Mouse (Mus musculus) thymus, postnatal 14 days (tissue): ENCODE measurements at regions not wholly inside any gene's neighbourhood (a gene's known extent, or its start where the extent isn't known, plus 50 kb on each side); places are given as distances from the start of the nearest gene placed in this dataset.

Experiments
- DNase-seq: peaks from one replicate; pipeline ENCODE4 v3.0.0; 2021

- DNase-seq = no peak
Measured at GRCm38 (mm10) chr11:114611690-114612089, 56.6 kb upstream of the Rpl38 start.

- no peak for DNase-seq
Measured at GRCm38 (mm10) chr11:114608009-114608408, 60.3 kb upstream of the Rpl38 start.

GRCm38 (mm10) chr11:114603108-114603507 is 65.2 kb upstream of the Rpl38 start:
- no peak for DNase-seq

GRCm38 (mm10) chr11:114597225-114597624 is 71.1 kb upstream of the Rpl38 start:
- no peak for DNase-seq

- no peak for DNase-seq
Measured at GRCm38 (mm10) chr11:114592961-114593360, 75.4 kb upstream of the Rpl38 start.

GRCm38 (mm10) chr11:114588554-114588953 is 79.8 kb upstream of the Rpl38 start:
- no peak for DNase-seq

- DNase-seq = no peak
Measured at GRCm38 (mm10) chr11:114587986-114588385, 80.3 kb upstream of the Rpl38 start.

GRCm38 (mm10) chr11:114586400-114586799 is 81.9 kb upstream of the Rpl38 start:
- no peak for DNase-seq

- no peak for DNase-seq
Measured at GRCm38 (mm10) chr11:114584804-114585203, 83.5 kb upstream of the Rpl38 start.

- DNase-seq = no peak
Measured at GRCm38 (mm10) chr11:114584146-114584545, 84.2 kb upstream of the Rpl38 start.

GRCm38 (mm10) chr11:114579986-114580385 is 88.3 kb upstream of the Rpl38 start:
- DNase-seq = no peak

GRCm38 (mm10) chr11:114578551-114578950 is 89.8 kb upstream of the Rpl38 start:
- no peak for DNase-seq

- DNase-seq = peak; percentile 59
Measured at GRCm38 (mm10) chr11:114576803-114577202, 91.5 kb upstream of the Rpl38 start.

GRCm38 (mm10) chr11:114571144-114571869 is 97.0 kb upstream of the Rpl38 start:
- no peak for DNase-seq

GRCm38 (mm10) chr11:114570076-114570475 is 98.2 kb upstream of the Rpl38 start:
- DNase-seq = no peak

GRCm38 (mm10) chr11:114567814-114568800 is 100.2 kb upstream of the Rpl38 start:
- DNase-seq = no peak

GRCm38 (mm10) chr11:114567045-114567780 is 101.1 kb upstream of the Rpl38 start:
- DNase-seq = no peak

GRCm38 (mm10) chr11:114564949-114565348 is 103.4 kb upstream of the Rpl38 start:
- DNase-seq = no peak

- DNase-seq = no peak
Measured at GRCm38 (mm10) chr11:114563172-114563571, 105.2 kb upstream of the Rpl38 start.

GRCm38 (mm10) chr11:114554576-114554975 is 113.7 kb upstream of the Rpl38 start:
- DNase-seq = peak; percentile 64

GRCm38 (mm10) chr11:114553992-114554391 is 114.3 kb upstream of the Rpl38 start:
- peak; percentile 86 for DNase-seq

GRCm38 (mm10) chr11:114552176-114552575 is 116.1 kb upstream of the Rpl38 start:
- no peak for DNase-seq

- DNase-seq = no peak
Measured at GRCm38 (mm10) chr11:114551262-114551661, 117.1 kb upstream of the Rpl38 start.
